Mouse (Mus musculus): Measurements from ENCODE around the gene Gm20388. TPM values are rescaled to one million over a fixed set of nuclear protein-coding genes. Genes with fewer than 3 reads are reported as not detected.
"Not testable (repeated sequence)": the region's sequence is repeated elsewhere in the genome, so short reads cannot be mapped to it uniquely, and the experiment has no call there.

Gene Gm20388
- total RNA-seq, 2 experiments from 2014 or later = 1.9 to 2.0 TPM

DNA sequence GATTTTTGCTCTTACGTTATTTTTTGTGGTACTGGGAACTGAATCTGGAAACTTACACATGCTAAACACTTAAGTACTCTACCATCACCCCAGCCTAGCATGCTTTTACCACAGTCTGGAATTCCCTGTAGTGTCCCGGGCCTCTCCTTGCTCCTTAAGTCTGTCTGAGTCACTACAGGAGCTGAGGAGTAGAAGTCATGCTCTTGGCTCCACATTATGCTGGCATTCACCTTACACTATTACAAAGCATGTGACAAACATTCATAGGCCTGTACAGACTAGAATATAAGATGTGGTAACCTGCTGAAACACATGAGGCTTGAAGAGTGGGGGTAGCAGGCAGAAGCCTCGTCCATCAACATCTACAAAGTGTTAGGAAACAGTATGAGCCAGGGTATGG is 3112.1 kb downstream of the Gm20388 start:
- no peak for DNase-seq

DNA sequence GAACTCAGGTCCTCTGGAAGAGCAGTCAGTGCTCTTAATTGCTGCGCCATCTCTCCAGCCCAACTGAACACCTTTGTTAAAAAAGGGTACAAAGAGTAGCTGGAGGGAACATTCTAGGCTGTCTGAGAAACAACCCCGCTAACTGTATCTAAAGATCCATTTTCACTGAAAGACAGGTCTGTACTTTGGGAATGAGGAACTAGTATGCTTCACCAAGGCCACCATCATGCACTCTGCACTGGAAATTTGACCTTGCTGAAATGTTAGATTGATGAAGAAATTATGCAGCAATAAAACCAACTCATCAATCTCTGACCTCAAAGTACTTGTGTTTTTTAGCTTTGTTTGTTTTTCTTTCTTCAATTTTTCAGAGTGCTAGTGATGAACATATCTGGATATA is 3113.6 kb downstream of the Gm20388 start:
- no peak for DNase-seq

DNA sequence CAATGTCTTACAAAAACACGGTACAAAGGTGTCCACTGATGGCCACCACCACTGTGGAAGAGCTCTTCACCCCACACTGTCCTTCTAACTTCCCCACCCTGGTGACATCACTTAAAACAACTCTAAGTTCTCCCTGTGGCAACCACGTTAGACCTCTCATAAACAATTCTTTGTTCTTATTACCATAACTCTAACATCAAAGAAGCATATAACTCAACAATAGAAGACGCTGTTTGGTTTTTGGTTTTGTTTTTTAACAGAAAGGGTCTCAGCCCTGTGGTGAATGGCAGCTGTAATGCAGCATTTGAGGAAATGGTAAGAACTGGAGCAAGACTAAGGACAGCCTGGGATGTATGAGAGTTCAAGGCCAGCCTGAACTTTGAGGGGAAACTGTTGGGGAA is 3115.3 kb downstream of the Gm20388 start:
- DNase-seq = no peak

DNA sequence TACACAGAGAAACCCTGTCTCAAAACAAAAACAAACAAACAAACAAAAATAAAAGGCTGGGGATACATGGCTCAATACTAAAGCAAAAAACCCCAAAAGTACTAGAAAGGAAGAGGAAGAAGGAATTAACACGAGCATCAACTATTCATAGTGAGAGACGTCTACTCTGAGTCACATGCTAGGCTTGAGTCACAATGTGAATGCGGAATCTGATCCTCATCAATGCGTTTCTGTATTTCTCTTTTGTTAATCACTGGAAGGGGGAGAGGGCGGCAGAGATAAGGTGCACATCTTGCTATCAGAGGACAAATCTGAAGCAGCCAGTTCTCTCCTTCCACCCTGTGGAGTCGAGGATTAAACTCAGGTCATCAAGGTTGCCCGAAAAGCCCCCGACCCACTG is 3117.1 kb downstream of the Gm20388 start:
- DNase-seq = no peak

DNA sequence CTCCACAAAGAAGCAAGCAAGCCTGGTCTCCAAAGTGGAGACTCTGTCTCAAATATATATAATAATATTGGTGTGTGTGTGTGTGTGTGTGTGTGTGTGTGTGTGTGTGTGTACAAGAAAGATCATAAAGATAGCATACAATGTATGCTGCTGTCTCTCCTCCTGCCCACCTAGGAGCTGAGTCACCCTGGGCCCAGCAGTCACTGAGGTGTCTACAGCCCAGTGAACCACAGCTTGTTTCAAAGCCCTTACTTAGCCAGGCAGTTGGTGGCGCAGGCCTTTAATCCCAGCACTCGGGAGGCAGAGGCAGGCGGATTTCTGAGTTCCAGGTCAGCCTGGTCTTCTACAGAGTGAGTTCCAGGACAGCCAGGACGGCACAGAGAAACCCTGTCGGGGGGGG is 3119.4 kb downstream of the Gm20388 start:
- not testable (repeated sequence) for DNase-seq

DNA sequence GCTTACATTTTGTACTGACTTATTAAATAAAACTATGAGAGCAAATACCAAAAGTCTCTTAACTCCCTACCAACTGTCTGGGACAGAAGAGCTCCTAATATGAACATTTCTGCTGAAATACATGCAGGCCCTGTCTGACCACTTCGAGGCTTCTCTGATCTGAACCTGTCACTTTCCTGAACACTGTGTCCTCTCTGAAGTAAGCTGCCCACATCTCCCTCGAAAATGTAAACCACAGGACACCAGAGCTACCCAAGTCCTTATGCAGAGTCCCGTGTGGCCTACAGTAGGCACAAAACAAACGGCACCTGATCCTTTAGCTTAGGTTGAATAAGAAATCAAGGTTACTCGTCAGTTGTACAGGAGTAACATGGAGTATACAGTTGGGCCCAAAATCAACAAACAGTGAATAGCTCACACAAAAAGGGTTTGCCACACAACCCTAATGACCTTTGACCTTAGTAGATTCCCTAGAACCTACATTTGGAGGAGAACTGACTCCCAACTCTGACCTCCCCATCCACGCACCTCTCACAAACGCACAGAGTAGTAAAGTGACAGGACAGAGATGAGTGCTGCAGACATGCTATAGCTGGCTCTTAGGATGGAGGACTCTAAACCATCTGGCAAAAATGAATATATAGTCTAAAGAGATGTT is 3120.8 kb downstream of the Gm20388 start:
- no peak for DNase-seq

DNA sequence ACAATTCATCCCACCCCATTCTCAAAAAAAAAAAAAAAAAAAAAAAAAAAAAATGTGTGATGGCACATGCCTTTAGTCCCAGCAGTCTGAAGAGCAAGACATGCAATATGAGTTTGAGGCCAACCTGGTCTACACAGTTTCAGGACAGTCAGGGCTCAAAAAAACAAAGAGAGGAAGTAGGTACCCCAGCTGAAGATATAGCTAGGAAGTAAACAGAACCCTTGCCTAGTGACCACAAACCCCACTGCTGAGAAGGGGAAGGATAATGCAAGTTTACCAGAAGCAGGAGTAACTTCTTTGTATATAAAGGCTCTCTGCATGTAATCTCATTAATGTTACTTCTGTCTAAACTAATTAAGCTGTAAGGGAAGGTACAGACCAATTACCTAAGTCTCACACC is 3122.1 kb downstream of the Gm20388 start:
- DNase-seq = no peak

DNA sequence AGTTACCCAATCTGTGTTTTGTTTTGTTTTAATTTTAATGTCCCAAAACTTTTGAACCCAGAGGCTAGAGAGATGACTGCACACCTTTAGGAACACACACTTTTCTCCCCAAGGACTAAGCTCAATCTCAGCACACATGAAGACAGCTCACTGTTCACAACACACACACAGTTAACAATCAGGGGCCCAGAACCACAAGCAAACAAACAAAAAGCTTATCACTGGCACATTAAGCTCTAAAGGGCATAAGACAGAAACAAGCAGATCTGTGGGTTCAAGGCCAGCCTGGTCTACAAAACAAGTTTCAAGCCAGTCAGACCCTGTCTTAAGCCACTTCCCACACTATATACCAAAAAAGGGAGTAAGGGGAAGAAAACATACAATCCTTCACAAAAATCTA is 3122.8 kb downstream of the Gm20388 start:
- DNase-seq = no peak

DNA sequence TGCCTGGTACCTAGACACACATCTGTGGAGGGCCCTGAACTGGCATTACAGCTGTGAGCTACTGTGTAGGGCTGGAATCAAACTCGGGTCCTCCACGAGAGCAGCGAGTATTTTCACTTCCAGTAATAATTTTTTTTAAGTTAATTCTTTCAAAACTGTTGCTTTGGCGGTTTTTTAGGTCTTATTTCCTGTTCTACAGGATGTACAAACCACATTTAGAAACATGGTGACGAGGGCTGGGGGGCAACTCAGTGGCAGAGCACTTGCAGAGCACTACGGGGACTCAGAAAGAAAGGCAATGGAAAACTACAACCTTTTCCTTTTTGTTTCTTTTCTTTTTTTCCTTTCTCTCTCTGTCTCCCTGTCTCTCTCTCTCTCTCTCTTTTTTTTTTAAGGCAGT is 3123.5 kb downstream of the Gm20388 start:
- no peak for DNase-seq

DNA sequence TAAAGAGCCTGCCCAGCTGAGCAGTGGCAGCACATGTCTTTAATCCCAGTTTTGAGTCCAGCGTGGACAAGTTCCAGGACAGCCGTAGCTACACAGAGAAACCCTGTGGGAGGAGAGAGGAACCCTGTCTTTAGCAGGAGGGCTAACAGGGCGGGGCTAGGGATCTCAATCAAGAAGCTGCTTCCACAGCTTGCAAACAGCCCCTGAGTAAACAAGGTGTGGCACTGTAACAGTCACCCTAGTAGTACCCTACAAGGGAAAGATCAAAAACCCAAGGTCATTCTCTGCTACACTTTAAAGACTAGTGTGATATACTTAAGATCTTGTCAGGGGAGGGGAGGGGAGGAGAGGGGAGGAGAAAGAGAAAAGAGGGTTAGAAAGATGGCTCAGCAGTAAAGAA is 3126.3 kb downstream of the Gm20388 start:
- no peak for DNase-seq

DNA sequence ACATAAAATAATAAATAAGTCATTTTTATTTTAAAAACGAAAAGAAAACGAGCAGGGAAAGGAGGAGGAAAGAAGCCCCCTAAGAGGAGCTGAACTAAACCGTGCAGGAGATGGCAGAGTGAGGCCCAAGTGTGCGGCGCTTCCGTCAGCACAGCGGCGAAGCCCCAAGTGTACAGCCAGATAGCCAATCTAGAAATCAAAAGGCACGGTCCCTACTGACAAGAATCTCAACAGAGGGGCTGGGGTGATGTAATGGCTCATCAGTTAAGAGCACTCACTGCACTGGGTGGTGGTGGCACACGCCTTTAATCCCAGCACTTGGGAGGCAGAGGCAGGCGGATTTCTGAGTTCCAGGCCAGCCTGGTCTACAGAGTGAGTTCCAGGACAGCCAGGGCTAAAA is 3126.8 kb downstream of the Gm20388 start:
- DNase-seq = no peak

DNA sequence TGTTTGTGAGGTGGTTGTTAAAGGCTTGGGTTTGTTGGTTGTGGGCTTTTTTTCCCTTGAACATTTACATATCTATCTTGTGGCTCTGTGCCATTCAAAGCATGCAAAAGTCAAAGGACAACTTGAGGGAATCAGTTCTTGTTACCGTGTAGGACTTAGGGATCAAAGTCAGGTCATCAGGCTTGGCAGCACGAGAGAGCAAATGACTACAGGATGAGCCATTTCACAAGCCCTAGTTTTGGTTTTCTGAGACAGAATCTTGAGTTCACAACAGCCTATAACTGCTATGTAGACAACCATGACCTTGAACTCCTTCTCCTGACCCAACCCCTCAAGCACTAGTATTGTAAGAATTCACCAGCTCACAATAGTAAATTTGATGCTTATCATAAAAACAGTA is 3127.7 kb downstream of the Gm20388 start:
- DNase-seq = no peak

DNA sequence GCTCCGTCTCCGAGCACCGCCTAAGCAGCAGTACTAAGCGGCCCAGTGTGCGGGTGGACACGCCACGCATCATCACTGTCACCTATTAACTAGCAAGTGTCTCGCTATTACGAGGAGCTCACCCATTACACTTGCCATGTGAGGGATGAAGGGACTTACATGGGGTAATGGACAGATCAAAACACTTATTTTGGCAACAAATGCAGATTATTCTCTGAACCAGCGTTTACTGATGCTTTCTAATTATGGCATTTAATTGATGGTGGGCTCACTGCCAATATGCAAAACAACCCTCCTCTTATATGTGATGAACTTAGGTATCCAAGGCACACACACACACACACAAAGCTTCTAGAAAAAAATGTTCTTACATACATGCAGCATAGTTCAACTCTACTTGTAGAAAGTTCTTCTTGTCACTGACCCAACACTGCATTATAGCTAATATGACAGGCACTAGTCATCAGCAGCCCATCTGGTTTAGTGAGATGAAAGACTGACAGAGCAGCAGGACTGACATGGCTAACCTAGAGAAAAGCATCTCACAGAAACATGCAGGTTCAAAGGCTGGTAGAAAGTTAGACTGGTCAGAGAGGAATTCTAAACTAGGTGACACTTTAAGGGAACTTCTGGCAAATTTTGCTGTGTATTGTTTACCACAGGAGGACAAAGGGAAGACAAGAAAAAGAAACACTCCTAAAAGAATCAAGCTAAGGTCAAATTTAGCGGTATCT is 3128.9 kb downstream of the Gm20388 start:
- no peak for DNase-seq

DNA sequence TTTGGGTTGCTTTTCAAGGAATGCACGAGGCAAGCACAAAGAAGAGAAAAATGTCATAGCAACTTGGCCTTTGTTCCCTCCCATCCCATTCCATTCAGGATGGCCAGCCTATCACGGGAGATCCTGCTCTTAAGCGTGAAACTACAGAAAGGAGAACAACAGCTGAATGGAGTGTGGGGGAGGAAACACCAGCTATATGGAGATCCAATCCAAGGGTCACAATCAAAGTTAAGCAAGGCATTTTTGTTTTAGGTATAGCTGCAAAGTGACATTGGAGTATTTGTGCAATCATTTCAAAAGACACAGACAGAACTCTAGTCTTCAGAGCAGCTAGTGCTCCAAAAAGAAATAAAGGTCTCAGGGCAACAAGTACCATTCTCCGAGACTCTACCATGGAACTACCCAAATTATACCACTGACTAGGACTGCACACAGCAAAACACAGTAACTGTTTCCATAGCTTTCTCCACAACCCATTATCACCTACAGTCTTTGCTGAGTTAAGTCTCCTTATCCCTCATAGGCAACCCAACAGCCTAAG is 3129.5 kb downstream of the Gm20388 start:
- DNase-seq = no peak

DNA sequence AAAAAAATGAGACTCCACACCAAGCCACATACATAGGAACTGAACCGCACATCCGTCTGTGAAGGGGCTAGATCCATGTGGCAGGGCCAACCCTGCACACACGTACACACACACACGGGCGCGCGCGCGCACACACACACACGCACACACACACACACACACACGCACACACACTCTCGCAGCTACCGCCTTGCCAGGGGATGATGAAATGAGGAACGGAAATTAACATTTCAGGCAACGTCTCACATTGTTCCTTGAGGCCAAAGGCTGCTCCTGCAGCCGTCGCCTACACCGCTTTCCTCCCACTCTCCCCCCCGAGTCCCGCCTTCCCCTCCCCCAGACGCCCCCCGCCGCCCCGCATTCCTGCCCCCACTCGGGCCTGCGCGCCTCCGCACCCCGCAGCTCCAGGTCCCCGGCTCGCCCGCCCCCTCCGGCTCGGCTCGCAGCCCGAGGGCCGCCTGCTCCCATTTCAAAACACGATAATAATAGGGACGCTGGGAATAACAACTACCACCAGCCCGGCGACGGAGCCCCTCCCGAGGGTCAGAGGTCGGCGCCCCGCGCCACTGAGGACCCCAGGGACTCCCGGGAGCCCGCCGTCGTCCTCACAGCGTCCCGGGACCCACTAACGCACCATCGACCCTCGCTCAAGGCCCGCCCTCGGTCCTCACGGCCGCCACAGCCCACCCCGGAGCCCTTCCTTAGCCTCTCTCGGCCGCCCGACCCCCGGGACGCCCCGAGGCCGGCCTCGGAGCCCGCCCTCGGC is 3130.6 kb downstream of the Gm20388 start:
- DNase-seq = peak; percentile 71

DNA sequence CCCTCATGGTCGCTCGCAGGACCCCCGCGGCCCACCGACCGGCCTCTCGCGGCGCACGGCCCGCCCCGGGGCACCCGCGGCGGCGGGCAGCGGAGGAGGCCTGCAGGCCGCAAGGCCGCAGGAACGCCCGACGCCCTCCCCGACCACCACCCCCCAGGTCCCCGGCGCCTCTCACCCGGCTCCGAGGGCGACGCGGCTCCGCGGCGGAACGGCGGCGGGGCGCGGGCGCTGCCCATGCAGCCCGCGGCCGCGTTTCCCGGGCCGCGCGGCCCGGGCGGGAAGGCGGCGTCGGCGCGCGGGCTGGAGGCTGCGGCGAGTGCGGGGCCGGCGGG is 3131.1 kb downstream of the Gm20388 start:
- peak; percentile 48 for DNase-seq

DNA sequence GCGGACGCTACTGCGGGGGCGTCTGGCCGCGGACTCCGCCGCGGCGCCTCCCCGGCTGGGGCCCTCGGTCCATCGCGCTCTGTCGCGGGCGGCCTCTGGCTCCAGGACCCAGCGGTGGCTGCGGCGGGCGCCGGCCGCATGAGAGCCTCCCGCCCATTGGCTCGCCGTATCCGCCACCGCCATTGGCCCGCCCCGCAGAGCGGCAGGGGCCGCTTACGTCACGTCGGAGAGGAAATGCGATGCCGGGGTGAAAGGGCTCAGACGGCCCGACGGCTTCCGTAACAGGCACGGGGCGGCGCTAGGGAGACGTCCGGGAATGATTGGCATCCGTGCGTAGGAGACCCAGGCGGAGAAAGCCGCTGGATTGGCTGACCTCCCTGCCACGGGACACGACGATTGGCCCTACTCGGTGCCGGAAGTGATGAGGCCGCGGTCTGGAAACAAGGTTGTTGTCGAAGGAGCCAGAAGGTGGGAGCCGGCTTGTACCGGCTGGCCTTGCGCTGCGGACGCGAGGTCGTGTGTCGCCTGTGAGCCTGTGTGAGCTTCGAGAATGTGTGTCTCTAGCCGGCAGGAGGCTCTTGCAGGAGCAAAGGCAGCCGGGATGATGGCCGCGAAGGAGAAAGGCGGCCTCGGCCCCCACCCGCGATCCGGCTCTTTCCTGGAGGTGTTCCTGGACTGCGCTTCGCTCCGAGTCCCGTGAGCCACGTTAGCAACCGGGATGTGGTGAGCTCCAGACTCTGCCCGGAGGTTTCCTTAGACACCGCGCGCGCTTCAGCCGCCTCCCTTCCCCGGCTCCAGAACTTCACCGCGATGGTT is 3131.7 kb downstream of the Gm20388 start, which contains the start of gene Ankrd11:
Gene Ankrd11, minus strand, starts transcription at position 120 of the 816 bp plus-strand sequence.
- DNase-seq = peak; percentile 100

DNA sequence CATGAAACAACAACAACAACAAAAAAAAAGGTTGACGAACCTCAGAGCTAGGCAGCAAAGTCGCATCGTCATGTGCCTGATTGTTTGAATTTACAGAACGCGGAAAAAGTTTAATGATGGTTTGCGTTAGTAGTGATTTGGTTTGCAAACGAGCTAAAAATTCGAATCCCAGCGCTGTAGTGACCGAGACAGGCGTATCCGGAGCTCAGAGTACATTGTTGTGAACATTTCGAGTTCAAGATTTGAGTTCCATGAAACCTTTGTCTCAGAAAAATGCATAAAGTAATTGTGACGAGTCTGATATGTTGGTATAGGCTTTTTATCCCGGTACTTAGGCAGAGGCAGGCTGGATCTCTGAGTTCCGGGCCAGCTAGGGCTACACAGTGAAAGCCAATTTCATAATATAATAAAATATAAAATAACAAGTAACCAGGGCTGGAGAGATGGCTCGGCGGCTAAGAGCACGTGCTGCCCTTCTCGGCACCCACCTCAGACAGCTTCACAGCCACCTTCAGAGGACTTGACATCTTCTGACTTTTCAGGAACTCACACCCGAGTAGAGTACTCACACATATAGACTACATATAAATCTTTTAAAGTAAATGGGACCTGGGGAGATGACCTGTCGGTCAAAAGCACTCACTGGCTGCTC is 3132.5 kb downstream of the Gm20388 start:
- DNase-seq = no peak

DNA sequence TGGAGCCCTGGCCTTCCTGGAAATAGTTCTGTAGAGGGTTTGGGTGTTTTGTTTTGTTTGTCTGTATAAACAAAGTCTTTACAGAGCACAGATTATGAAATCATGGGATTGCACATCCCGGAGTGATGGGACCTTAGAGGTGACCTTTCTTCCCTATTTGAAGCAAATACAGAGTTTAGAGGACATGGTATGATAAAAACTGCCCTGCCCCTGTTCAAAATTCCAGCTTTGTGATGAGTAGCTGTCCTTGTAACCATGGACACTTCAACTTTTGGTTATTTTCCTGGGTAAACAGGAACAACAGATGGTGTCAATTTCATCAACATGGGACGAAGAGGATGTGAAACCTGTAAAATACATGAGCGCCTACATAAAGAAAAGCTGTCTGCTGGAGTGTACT is 3133.3 kb downstream of the Gm20388 start:
- DNase-seq = no peak

DNA sequence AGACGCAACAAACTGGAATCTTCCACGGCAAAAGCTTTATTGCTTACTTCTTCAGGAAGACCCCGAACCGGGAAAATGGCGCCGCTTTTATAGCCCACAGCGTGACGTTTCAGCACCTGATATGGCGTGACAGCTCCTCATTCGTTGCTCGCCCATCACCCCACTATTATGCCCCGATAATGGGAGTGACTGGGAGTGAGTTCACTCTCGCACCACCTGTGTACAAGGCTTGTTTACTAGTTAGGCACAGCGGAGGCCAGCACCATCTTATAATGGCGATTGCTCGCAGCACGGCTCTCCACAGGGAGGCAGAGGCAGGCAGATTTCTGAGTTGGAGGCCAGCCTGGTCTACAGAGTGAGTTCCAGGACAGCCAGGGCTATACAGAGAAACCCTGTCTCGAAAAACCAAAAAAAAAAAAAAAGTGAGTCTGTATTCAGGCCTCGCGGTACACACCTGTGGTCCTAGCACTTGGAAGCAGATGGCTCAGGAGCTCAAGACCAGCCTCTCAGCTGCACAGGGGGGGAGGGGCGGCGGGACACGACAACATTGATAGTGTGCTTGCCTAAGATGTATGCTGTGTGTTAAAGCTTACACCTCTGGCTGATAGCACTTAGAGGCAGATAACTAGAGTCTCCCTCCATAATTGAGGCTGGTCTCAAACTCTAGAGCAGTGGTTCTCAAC is 3134.2 kb downstream of the Gm20388 start:
- DNase-seq = not testable (repeated sequence)

DNA sequence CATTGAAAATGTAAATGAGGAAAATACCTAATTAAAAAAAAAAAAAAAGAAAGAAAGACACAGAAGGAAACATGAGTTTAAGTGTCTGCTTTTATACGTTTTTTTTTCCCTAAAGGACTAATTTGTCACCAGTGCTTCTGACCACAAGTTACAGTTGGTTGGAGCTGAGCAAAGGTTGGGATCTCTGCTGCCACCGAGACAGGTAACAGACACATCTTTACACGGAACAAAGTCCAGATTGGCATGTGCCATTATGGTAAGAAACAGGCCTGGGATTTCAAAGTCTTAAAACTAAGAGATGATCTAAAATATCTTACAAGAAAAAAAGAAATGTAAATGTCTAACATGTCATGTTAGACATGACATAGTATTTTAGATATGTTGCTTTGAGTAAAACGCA is 3136.1 kb downstream of the Gm20388 start:
- DNase-seq = no peak
